Mouse (Mus musculus): ENCODE results near the gene Chd2.

The Chd2 gene

DNA sequence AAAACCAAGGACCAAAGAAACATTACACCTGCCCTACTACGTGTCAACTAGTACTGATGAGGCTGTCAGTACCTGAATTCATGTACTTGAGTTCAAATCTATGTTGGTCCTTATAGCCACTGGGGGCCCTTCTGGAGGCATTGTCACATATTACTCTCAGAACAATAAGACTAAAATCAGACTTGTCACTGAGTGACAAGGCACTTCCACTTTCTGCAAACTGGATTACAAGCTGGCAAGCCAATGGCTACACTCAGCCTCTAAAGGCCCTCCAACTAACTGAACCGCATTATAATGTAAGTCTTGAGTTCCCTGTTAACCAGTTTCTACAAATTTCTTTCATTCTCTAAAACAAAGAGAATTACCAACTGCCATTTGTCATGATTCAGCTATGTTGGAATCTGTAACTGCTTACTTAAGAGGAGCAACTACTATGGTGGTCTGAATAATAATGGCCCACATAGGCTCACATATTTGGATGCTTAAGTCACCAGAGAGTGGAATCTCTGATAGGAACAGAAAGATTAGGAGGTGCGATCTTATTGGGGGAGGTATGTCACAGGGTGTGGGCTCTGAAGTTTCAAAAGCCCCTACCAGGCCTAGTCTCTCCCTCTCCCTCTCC, 89.3 kb downstream of the Chd2 start:
- 83% methylated on average over 3 of the region's 3 CpGs for WGBS

DNA sequence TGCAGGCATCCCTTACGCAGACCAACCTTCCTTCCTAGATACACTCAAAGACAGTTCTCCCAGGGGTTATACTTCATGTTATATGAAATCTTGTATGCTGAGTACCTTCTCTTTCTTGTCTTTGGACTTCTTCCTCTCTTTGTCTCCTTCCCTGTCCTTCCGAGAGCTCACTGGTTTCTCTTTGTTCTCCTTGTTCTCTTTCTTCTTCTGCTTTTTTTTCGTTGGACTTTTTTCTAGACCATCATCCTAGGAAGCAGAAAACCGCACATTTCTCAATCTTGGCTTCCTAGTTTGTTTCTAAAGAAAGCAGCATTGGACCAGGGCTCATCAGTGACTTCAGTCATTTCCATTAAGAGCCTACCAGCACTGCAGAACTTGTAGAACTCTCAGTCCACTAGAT, 90.0 kb downstream of the Chd2 start:
- 67% methylated on average over 4 of the region's 4 CpGs for WGBS

DNA sequence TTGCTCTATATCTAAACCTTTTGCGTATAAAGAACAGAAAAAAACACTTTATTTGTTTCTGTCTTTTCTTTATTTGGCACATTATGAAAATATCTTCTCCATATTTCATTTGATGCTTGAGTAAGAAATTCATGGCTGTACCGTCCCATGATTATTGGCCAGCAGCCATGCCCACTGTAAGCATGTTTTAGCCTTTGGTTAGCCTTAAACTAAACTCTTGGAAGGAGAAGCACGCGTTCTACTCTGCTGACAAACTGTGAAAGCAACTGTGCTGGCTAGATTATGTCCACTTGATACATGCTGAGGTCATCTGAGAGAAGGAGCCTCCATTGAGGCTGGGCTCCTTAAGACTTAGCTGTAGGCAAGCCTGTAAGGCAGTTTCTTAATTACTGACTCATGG, 99.4 kb downstream of the Chd2 start:
- WGBS: 71% methylated on average over 4 of the region's 4 CpGs

DNA sequence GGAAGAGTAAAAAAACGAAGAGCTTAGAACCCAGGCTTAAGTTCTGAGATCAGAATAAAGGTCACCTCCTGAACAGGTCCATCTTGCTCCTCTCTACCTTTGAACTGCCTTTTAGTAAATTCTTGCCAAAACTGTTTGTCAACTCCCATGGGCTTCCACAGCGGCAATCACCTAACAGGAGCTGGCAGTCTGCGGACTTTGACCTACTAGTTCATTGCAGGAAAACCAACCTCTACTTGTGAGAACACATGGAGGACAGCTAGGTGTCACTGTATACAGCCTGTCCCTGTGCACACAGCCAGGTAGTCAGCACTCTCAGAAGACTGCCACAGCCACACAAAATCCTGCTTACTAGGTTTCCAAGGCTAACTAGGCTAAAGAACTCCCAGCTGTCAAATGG, 99.8 kb downstream of the Chd2 start:
- WGBS: 93% methylated on average over 3 of the region's 3 CpGs

DNA sequence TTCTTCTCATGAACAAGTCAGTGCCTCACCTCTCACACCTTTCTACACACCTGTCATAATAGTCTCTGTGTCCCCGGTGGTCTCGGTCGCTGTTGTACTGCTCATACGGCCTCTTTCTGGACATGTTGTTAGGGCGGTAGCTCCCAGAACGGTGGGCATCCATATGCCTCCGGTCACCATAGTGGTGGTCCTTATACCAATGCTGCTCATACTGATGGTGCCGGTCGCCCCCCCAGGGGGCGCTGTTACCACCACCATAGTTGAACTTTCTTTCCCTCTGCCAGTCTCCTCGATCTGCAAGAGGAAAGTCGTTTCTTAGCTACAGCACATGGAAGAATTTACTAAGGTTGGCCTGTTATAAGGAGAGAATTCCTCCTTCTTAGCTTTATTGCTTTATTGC, 105.9 kb downstream of the Chd2 start:
- 67% methylated on average over 12 of the region's 12 CpGs for WGBS

DNA sequence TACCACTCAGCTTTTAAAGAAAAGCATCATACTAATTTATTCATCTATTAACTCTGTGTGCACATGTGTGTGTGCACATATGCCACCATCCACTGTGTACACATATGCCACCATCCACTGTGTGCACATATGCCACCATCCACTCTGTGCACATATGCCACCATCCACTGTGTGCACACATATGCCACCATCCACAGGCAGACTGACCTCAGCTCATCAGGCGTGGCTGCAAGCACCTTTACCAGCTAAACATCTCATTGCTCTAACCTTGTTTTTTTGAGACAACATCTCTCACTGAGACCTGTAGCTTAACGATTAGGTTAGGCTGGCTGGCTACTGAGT, 107.3 kb downstream of the Chd2 start:
- 73% methylated on average over 2 of the region's 2 CpGs for WGBS

DNA sequence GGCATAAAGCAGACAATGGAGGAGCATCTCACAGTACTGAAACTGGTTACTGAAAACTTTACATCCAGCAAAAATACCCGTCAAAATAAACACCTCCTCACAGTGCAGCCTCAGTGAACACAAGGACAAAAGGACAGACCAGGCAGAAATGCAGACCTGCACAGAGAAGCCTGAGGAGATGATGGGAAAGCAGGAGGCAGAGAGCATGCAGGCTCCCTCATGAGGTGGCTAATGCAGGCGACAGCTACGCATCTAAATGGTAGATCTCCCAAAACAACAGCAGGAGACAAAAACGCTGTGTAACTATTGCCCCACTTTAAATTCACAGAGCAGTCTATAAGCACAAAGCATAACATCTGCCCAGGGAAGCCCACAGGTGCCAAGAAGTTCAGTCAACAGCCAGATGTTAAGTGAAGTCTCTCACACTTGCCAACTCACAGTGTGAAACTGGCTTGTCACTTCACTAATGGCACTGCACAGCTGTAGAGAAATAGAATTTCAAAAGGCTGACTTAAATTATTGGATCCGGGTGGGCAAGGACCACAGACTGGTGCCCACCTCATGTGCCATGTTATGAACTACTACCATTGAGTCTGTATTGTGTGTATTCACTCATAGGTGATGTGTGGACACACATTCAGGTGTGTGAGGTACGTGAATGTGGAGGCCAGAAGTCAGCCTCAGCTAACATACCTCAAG, 107.8 kb downstream of the Chd2 start:
- 45% methylated on average over 6 of the region's 6 CpGs for WGBS

DNA sequence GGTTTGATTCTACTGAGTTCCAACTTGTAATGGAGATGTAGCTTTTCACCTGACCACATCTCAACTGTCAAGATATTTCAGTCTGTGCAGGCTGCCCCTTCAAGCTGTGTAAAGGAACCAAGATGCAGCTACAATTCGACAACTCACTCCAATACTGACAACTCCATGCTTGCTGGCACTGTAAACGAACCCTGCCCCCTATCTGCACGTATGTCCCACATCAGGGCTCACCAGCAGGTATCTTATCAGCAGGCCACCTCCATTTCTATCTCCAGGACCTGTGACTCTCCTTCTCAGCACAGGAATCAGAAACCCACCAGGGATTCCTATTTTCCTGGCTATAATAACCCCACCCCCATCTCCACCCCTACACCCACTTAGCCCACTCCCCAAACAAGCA, 113.1 kb downstream of the Chd2 start:
- WGBS: 84% methylated on average over 3 of the region's 3 CpGs

DNA sequence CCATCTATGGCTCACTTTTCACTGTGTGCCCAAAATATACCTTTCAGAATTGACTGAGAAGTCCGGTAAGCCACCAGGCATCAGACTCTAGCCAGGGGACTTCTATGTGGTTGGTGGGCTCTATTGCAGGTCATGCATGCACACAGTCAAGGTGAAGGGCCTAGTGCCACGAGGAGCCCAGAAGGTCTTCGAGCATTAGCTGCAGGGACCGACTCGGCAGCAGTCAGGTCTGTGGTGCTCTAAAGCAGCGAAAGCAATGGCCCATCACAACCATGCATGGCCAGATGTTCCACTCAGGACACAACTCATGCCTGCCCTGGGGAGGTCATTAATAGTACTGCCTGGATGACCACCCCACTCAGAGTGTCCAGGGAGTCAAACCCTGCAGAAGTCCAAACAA, 113.8 kb downstream of the Chd2 start:
- WGBS: 93% methylated on average over 6 of the region's 6 CpGs

DNA sequence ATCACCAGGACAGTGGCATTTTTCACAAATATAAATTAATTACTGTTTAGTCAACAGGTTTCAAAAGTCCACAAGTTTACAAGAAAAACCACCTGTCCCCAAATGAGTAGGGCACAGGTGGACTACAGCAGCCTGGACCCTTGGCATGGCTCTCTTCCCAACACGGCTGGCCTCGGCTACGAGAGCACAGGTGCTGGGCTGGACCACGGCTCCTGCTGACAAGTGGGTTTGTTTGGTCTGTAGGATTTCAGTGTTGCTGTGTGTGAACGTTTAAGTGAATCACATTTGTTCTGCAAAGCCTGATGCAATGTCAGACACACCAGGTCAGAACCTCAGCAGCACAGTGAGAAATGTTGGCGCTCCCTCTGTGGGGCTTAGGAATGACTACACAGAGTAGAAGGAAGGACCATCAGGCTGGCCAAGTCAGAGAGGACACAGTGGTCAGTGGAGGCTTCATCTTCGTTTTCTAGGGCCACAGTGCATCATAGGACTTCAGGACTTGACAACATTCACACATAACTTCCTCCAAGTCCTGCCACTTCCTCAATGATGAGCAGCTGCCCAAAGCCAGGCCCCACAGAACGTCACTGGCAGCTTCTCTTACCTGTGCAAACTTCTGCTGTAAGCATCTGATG, 114.8 kb downstream of the Chd2 start:
- WGBS: 66% methylated on average over 8 of the region's 8 CpGs

DNA sequence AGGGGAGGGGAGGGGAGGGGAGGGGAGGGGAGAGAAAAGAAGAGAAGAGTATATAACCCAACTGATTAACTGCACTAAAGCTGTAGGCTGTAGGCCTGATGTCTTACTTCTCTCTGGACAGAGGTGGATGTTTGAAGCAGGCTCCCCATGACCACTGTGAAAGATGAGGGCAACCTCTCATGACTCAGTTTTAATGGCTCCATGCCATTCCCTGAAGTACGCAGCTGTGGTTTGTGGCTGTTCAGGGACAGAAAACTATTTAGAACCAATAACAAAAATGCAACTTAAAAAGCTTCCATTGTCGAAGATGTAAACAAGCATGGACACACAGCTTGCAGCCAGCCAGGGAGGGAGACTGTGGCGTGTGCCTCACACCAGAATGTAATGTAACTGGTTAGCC, 115.4 kb downstream of the Chd2 start:
- 50% methylated on average over 3 of the region's 3 CpGs for WGBS

DNA sequence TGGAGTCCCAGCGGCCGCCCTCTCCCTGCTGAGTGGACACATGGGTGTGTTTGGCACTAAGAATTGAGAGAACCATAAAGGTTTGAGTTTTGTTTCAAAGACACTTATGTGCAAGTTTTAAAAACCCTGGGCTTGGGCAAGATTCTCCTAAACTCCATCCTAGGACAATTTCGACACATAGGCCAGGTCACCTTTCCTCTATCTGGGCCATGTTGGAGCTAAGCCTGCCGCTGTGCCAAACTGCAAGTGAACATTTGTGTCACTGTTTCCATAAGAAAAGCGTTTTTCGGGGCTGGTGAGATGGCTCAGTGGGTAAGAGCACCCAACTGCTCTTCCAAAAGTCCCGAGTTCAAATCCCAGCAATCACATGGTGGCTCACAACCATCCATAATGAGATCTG, 116.2 kb downstream of the Chd2 start:
- WGBS: 86% methylated on average over 7 of the region's 7 CpGs

DNA sequence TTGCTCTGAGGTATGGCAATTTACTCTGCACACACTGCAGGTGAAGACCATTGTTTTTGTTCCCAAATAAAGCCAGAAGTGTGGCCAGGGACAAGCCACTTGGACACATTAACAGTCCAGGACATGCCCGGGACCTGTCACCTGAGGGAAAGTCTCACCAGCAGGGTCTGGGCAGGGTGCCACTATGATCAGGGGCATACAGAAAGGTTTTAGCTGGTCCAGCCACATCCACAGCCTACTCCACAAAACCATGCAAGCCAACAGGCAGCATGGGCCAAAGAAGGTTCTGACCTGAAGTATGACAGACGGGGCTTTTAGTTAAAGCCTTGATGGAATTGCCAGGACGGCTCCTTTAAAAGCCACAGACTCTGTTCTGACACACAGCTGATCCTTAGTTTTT, 116.9 kb downstream of the Chd2 start:
- WGBS: 45% methylated on average over 3 of the region's 3 CpGs

DNA sequence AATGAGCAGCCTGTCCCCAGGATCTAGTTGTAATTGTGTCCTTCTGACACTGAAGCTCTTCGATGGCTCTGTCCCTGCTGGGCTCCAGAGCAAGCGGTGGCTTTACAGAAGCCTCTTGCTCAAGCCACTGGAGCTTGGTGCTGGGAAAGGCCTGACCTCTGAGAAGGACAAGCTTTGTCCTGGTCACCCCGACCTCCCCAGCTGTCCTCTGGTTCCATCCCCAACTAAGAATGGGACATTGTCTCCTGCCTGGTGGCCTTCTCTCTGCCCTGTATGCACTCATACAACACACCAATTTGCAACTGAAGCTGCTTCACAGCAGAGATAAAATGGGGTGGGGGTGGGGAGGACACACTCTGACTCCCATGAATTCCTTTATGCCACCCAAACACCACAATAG, 117.4 kb downstream of the Chd2 start:
- 46% methylated on average over 3 of the region's 3 CpGs for WGBS

DNA sequence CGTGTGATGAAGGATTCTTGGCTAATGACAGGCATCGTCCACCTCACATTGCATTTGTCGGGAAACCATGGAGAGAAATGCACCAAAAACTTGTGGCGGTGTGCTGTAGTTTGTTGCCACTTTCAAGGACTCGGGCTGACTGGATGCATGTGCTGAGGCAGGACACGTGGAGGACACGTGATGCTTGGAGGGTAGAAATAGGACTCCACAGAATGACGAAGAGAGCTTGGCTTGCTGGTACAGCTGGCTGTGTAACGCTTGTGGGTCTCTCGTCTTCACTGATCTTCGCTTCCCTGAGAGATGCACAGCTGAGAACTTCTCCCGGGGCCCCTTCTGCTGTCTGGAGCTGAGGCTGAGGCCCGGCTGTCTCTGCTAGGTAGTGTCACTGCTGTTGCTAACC, 118.4 kb downstream of the Chd2 start:
- 33% methylated on average over 13 of the region's 13 CpGs for WGBS

DNA sequence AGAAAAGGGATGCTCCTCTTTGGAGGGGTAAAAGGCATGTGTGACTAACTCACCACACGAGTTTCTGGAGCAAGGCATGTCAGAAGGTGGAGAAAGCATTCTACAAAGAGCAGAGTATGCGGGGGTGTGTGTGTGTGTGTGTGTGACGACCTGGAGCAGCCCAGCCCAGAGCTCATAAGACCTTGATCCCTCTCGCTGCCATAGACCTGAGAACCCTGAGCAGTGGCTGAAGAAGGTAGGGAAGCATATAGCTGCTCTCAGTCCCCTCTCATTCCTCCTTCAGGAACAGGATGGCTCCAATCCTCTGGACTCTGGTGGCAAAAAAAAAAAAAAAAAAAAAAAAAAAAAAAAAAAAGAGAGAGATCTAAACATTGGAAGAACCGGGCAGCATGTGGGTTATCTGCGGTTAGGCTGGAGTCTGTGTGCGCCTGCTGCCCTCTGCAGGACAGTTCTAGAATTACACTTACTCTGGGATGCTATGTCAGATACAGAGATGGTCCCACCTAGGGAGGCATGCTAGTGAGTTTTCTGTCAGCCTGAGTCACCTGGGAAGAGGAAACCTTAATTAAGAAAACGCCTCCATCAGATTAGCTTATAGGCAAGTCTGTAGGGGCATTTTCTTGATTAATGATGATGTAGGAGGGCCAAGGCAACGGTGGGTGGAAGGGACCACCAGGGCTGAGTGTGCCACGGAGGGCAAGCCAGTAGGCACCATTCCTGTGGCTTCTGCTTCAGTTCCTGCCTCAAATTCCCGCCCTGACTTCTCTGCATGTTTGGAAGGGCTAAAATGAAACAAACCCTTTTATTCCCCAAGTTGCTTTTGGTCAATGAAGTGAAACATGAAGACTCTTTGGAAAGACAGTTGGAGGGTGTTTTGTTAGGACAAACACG, 119.2 kb downstream of the Chd2 start:
- 20% methylated on average over 12 of the region's 12 CpGs for WGBS

DNA sequence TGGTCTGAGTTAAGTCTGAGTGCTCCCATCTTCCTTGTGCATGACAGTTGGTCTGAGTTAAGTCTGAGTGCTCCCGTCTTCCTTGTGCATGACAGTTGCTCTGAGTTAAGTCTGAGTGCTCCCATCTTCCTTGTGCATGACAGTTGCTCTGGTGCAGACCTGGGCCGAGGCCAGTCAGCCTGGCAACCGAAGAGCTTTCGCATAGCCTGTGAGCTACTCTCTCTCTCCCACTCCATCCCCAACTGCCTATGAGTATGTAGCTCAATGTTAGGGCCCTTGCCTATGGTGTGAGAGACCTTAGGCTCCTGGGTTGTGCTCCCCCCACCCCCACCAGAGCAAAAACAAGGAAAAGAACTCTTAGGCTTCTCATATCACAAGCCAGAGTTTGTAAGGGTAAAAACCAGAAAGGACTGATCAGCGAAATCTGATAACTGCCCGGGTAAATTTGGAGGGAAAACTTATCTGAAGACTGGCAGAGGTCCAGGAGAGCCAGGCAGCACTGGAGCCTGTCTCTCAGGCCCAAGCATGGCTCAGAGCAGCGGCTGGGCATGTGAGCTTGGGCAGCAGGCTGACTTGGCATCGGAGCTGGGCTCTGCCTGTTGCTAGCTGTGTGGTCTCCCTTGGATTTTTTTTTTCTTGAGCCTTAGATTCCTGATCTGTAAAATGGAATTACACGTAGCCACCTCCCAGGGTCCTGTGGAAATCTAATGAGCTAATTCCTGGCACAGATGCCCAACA, 120.2 kb downstream of the Chd2 start:
- WGBS: 37% methylated on average over 9 of the region's 9 CpGs

DNA sequence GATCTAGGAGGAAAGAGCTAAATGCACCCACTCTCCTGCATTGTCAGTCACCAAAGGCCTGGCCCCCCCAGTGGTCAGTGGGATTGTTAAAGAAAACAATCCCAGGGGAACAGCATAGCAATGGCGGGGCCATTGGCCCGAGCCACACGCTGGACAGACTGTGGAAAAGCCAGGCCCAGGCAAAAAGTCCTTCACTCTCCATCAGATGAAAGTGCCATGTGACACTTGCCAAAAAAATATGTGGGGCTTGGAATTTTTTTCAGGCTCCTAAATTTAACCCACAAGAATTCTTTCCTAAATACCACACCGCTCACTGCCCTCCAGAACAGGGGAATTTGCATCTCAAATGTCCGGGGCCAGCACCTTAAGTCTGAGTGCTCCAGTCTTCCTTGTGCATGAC, 120.8 kb downstream of the Chd2 start:
- WGBS: 65% methylated on average over 5 of the region's 5 CpGs

DNA sequence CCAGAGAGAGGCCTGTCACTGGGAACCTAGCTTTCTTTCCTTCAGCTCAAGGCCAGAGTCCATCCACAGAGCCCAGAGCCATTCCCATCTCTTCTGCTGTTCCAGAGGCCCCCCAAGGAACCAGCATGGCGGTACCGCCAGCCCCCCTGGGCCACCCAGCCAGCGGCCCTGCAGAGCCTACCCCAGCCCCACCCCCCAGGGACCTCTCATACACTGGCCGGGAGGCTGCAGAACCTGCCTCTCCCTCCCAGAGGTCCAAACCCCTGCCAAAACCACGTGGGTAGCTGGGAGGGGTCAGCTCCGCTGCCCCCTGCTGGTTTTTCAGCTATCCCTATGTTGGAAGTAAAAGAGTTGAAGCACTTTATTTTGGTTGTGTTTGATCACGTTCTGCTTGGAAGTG, 122.3 kb downstream of the Chd2 start:
- WGBS: 48% methylated on average over 7 of the region's 7 CpGs

DNA sequence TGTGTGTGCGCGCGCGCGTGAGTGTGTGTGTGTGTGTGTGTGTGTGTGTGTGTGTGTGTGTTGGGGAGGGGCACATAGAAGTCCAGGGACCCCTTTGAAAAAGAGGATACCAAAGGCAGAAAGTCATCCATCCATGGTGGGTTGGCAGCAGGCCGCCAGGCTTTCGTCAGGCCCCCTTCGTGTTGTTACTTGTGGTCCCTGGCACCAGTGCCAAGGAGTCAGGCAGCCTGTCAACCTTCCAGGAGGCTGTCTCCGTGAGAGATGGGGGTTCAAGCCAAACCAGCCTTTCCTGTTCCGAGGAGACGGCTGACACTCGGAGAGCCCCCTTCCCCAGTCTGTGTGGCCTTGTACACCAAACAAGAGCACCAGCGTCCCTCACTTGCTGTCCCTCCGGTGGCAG, 127.4 kb downstream of the Chd2 start:
- WGBS: 80% methylated on average over 14 of the region's 14 CpGs

DNA sequence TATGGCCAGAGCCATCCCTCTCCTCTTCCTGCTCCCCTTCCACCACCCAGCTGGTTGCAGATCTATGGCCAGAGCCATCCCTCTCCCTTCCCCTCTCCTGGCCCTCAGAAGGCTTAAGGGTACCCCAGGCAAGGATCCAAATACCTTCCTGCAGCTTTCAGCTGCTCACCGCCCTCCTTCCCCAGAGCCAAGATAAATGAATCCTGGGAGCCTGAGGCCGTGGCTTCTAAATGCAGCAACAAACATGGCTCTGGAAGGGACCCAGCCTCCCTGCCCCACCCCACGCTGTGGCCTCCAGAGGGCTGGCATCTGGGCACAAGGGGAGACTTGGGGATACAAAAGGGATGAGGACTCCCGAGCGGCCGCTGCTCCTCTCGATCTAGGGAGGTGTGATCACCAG, 129.2 kb downstream of the Chd2 start:
- 62% methylated on average over 7 of the region's 7 CpGs for WGBS

DNA sequence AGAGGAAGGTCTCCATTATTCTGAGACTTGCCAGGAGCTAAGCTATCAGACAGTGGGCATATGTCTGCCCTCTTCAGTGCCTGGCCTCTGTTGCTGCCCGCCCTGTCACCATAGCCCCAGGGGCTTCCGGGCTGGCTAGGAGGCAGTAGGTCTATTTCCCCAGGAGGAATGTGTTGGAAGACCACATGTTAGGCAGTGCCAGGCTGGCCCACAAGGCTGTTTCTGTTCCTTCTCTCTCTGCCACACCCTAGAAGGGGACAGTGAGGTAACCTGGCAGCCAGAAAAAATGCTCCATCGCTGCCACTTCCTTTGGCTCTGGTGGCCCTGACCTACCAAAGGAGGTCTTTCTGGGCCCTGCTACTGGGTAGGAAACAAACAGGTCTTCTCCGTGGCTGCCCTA, 129.6 kb downstream of the Chd2 start:
- 76% methylated on average over 4 of the region's 4 CpGs for WGBS
